Mouse (Mus musculus) forebrain, embryonic 13.5 days (tissue): ENCODE measurements at regions not wholly inside any gene's neighbourhood (a gene's known extent, or its start where the extent isn't known, plus 50 kb on each side); places are given as distances from the start of the nearest gene placed in this dataset.

ENCODE experiments used
- ATAC-seq: fragments of 200-750 bp; cut with Nextera tagmentation; 2 replicates; pipeline ENCODE4 v1.8.0; 2017
- H3K27ac ChIP-seq: fragments of 300-500 bp; sonication (generic); 2 replicates; pipeline ENCODE4 v1.5.1; 2015; ENCODE audit warnings: inconsistent platforms, mild to moderate bottlenecking, moderate library complexity
- H3K27me3 ChIP-seq: fragments of 300-500 bp; sonication (generic); 2 replicates; pipeline ENCODE4 v1.6.1; 2015; ENCODE audit warnings: mild to moderate bottlenecking, inconsistent platforms
- H3K36me3 ChIP-seq: fragments of 300-500 bp; sonication (generic); 2 replicates; pipeline ENCODE4 v1.6.1; 2015; ENCODE audit warnings: mild to moderate bottlenecking, inconsistent platforms; ENCODE audit not compliant: poor library complexity, severe bottlenecking
- H3K4me1 ChIP-seq: fragments of 300-500 bp; sonication (generic); 2 replicates; pipeline ENCODE4 v1.6.1; 2015; ENCODE audit warnings: inconsistent platforms
- H3K4me2 ChIP-seq: fragments of 300-500 bp; sonication (generic); 2 replicates; pipeline ENCODE4 v1.6.1; 2015; ENCODE audit warnings: inconsistent platforms, mild to moderate bottlenecking, moderate library complexity
- H3K4me3 ChIP-seq: fragments of 300-500 bp; sonication (generic); 2 replicates; pipeline ENCODE4 v1.5.1; 2015; ENCODE audit warnings: mild to moderate bottlenecking, inconsistent platforms
- H3K9ac ChIP-seq: fragments of 300-500 bp; sonication (generic); 2 replicates; pipeline ENCODE4 v1.6.1; 2015; ENCODE audit warnings: mild to moderate bottlenecking, inconsistent platforms
- H3K9me3 ChIP-seq: fragments of 300-500 bp; sonication (generic); replicated peaks from 2 replicates; pipeline ENCODE4 v1.6.1; 2016; ENCODE audit warnings: inconsistent platforms
- WGBS: fragments of 180-500 bp; shearing (Covaris S2); methylation state at CpG from one replicate; pipeline ENCODE4 v1.1.7; 2015; 5-methylcytosine and 5-hydroxymethylcytosine counted together

DNA sequence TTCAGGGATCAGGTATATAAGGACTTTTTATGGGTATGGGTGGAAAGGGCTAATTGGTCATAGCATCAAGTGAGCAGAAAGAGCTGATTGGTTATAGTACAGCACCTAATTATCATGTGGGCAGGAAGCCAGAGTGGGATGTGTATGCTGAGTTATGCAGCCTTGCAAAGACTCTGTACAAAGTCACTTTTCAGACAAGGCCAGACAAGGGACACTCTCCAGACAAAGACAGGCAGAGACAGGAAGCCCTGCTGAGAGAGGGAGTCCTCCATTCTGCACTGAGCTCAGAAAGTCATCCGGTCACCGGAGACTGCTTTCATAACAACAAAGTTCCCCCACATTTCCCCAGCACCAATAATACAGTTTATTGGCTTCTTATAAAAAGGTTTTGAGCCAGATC lies 112.4 kb downstream of the Ppp4r2 start:
- Histone ChIP-seq H3K36me3 (no peaks in the 10 kb centered on the region), H3K4me2 (no peak overlapping the region), H3K27me3 (no peaks in the 10 kb centered on the region), H3K4me3 (no peak overlapping the region), H3K9me3 (no peaks in the 10 kb centered on the region), H3K9ac (no peak overlapping the region), H3K4me1 (no peaks in the 10 kb centered on the region), H3K27ac (no peak overlapping the region)
- ATAC-seq: no peak
- 84% methylated on average over 2 of the region's 2 CpGs for WGBS

DNA sequence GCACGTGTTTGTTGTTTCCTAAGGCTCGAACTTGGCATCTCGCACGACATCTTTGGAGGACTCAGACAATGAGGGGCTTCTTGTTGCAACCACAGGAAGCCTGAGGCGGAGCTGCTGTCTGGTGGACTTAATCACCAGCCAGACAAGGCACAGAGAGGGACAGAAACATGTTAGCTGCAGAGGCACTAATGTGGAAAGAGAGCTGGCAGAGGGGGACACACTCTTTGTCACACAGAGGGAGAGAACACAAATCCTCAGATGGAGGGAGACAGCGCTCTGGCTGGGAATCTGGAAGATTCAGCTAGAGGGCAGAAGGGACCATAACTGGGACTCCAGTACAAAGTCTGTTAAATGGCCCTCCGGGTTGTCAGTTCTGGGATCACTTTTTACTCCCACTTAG lies 114.9 kb downstream of the Ppp4r2 start:
- no peaks in the 10 kb centered on the region for H3K36me3 ChIP-seq
- no peaks in the 10 kb centered on the region for H3K4me1 ChIP-seq
- WGBS: 48% methylated on average over 7 of the region's 7 CpGs

GRCm38 (mm10) chr6:100951646-100952045 lies 118.2 kb downstream of the Ppp4r2 start:
- Histone ChIP-seq H3K9me3 (no peaks in the 10 kb centered on the region), H3K27me3 (no peaks in the 10 kb centered on the region), H3K4me2 (no peak overlapping the region), H3K4me3 (no peak overlapping the region), H3K4me1 (no peaks in the 10 kb centered on the region), H3K9ac (no peak overlapping the region), H3K27ac (no peak overlapping the region), H3K36me3 (no peaks in the 10 kb centered on the region)
- WGBS: 90% methylated on average over 5 of the region's 5 CpGs
- ATAC-seq: no peak

More for the DNA sequence above, 114.9 kb downstream of the Ppp4r2 start:
- H3K27ac ChIP-seq: no peak overlapping the region
- H3K4me2 ChIP-seq: no peak overlapping the region
- H3K27me3 ChIP-seq: no peaks in the 10 kb centered on the region
- H3K9ac ChIP-seq: no peak overlapping the region
- no peak overlapping the region for H3K4me3 ChIP-seq
- no peak for ATAC-seq
- no peaks in the 10 kb centered on the region for H3K9me3 ChIP-seq

DNA sequence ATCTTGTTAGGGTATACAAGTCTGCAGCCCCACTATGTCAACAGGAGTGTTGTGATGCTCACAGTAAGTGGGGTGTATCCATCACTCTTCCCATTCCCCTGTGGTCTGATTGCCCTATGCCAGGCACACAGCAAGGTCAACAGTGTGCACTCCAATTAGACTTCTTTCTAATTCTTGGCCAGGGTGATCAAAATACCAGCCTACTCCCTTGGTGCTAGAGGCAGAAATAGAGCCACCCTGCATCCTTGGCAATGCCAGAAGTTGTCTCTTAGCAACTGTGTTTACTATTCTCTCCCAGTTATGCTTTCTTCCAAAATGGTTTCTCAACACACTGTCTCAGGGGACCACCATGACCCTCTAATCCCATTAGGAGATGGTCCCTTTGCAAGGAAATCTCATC lies 119.0 kb downstream of the Ppp4r2 start:
- H3K4me2 ChIP-seq: no peak overlapping the region
- H3K4me3 ChIP-seq: no peak overlapping the region
- H3K27me3 ChIP-seq: no peaks in the 10 kb centered on the region
- H3K9me3 ChIP-seq: no peaks in the 10 kb centered on the region
- no peak for ATAC-seq
- no peaks in the 10 kb centered on the region for H3K4me1 ChIP-seq
- no peak overlapping the region for H3K9ac ChIP-seq
- H3K36me3 ChIP-seq: no peaks in the 10 kb centered on the region
- H3K27ac ChIP-seq: no peak overlapping the region

- WGBS: 80% methylated on average over 10 of the region's 10 CpGs
- no peaks in the 10 kb centered on the region for H3K9me3 ChIP-seq
Measured at GRCm38 (mm10) chr6:100954563-100954962, 121.1 kb downstream of the Ppp4r2 start.

GRCm38 (mm10) chr6:100966481-100966880 lies 133.1 kb downstream of the Ppp4r2 start:
- 90% methylated on average over 5 of the region's 5 CpGs for WGBS
- Histone ChIP-seq H3K4me1 (peaks cover 8% of the 10 kb centered on the region; the same call in 1 of the 2 replicates), H3K27me3 (no peaks in the 10 kb centered on the region), H3K27ac (no peak overlapping the region), H3K4me3 (no peak overlapping the region), H3K4me2 (no peak overlapping the region), H3K9me3 (no peaks in the 10 kb centered on the region), H3K9ac (no peak overlapping the region), H3K36me3 (no peaks in the 10 kb centered on the region)
- no peak for ATAC-seq

More at GRCm38 (mm10) chr6:100954563-100954962, 121.1 kb downstream of the Ppp4r2 start:
- Histone ChIP-seq H3K4me1 (no peaks in the 10 kb centered on the region), H3K9ac (no peak overlapping the region), H3K36me3 (no peaks in the 10 kb centered on the region), H3K4me3 (no peak overlapping the region), H3K27ac (no peak overlapping the region), H3K4me2 (no peak overlapping the region), H3K27me3 (no peaks in the 10 kb centered on the region)
- no peak for ATAC-seq

GRCm38 (mm10) chr6:100968080-100968856 lies 134.8 kb downstream of the Ppp4r2 start:
- ATAC-seq: no peak; the same call in 1 of the 2 replicates
- 88% methylated on average over 12 of the region's 12 CpGs for WGBS
- Histone ChIP-seq H3K9ac (no peak overlapping the region), H3K4me1 (peaks cover 8% of the 10 kb centered on the region; the same call in 1 of the 2 replicates), H3K36me3 (no peaks in the 10 kb centered on the region), H3K4me2 (no peak overlapping the region), H3K27ac (no peak overlapping the region), H3K4me3 (no peak overlapping the region), H3K9me3 (no peaks in the 10 kb centered on the region), H3K27me3 (no peaks in the 10 kb centered on the region)

GRCm38 (mm10) chr6:100968960-100969359 lies 135.5 kb downstream of the Ppp4r2 start:
- no peak for ATAC-seq
- H3K4me3 ChIP-seq: no peak overlapping the region
- no peak overlapping the region for H3K4me2 ChIP-seq
- peaks cover 8% of the 10 kb centered on the region; the same call in 1 of the 2 replicates for H3K4me1 ChIP-seq
- no peak overlapping the region for H3K27ac ChIP-seq
- no peaks in the 10 kb centered on the region for H3K36me3 ChIP-seq
- H3K9ac ChIP-seq: no peak overlapping the region
- no peaks in the 10 kb centered on the region for H3K9me3 ChIP-seq
- 88% methylated on average over 1 of the region's 1 CpGs for WGBS
- no peaks in the 10 kb centered on the region for H3K27me3 ChIP-seq

DNA sequence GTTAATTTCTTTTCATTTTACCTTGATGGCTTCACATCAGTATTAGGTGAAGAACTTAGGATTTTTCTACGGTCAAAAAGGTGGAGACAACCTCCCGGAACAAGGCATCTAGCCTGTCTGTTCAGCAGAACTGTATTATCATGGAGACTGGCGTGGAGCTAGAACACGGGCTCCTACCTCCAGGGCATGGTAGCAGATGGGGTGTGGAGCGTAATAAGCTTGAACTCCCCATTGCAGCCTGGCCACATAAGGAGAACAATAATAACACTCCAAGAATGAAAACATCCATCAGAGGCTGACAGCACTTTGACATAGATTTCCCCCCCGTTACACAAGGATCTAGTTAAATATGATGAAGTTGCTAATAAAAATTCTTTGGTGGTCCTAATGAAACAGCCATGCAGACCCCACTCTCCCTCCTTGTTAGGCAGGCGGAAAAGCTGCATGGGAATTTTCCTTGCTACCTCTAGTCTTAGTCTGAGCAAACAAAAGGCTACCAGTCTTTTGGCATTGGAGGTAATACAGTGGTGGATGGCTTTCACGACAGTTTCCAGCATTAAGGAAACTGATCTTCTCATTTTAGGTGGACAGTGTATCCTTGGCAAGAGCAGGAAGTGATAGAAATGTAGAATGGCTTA lies 137.5 kb downstream of the Ppp4r2 start:
- ATAC-seq: no peak
- WGBS: 64% methylated on average over 8 of the region's 8 CpGs
- Histone ChIP-seq H3K4me3 (no peak overlapping the region), H3K4me1 (peaks cover 8% of the 10 kb centered on the region; the same call in 1 of the 2 replicates), H3K27me3 (no peaks in the 10 kb centered on the region), H3K9me3 (no peaks in the 10 kb centered on the region), H3K4me2 (no peak overlapping the region), H3K36me3 (no peaks in the 10 kb centered on the region), H3K27ac (no peak overlapping the region), H3K9ac (no peak overlapping the region)

DNA sequence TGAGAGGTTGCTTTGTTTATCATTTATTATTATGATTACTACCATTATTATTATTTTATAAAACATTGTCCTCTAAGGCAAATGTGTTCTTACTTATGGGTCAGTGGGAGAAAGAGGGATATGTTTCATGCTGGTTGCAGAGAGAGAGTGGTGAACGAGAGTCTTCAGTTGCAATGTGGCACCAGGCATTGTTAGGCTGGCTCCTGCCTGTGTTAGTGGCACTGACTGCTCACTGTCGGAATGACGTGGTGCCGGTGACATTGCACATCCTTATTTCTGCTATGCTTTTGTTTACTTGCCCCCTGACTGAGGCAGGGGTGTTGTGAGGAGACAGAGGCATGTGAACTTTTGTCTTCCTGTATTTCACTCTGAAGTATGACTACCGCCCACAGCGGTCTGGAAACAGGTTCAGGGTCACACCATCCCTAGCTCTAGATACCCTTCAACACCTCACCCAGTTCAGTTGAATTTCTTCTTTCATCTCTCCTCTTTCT lies 138.1 kb downstream of the Ppp4r2 start:
- Histone ChIP-seq H3K27ac (no peak overlapping the region), H3K27me3 (no peaks in the 10 kb centered on the region), H3K4me2 (no peak overlapping the region), H3K36me3 (no peaks in the 10 kb centered on the region), H3K9me3 (no peaks in the 10 kb centered on the region), H3K4me1 (peaks cover 8% of the 10 kb centered on the region; the same call in 1 of the 2 replicates), H3K9ac (no peak overlapping the region), H3K4me3 (no peak overlapping the region)
- no peak for ATAC-seq
- 75% methylated on average over 6 of the region's 6 CpGs for WGBS

GRCm38 (mm10) chr6:100973366-100974090 lies 140.1 kb downstream of the Ppp4r2 start:
- no peaks in the 10 kb centered on the region for H3K36me3 ChIP-seq
- 73% methylated on average over 9 of the region's 9 CpGs for WGBS

GRCm38 (mm10) chr6:100974716-100975115 lies 141.3 kb downstream of the Ppp4r2 start:
- 95% methylated on average over 5 of the region's 5 CpGs for WGBS
- no peak for ATAC-seq
- no peak overlapping the region for H3K4me3 ChIP-seq
- no peak overlapping the region for H3K9ac ChIP-seq
- H3K4me2 ChIP-seq: no peak overlapping the region
- no peaks in the 10 kb centered on the region for H3K27me3 ChIP-seq
- peaks cover 14% of the 10 kb centered on the region for H3K4me1 ChIP-seq
- H3K36me3 ChIP-seq: no peaks in the 10 kb centered on the region
- H3K9me3 ChIP-seq: no peaks in the 10 kb centered on the region
- no peak overlapping the region for H3K27ac ChIP-seq

More at GRCm38 (mm10) chr6:100973366-100974090, 140.1 kb downstream of the Ppp4r2 start:
- ATAC-seq: no peak
- Histone ChIP-seq H3K27ac (no peak overlapping the region), H3K4me3 (no peak overlapping the region), H3K4me1 (peaks cover 14% of the 10 kb centered on the region), H3K27me3 (no peaks in the 10 kb centered on the region), H3K4me2 (no peak overlapping the region), H3K9ac (no peak overlapping the region), H3K9me3 (no peaks in the 10 kb centered on the region)
